Mouse (Mus musculus) urinary bladder, postnatal 0 days (tissue): ENCODE measurements around the gene Scgb1b19. TPM values are rescaled to one million over a fixed set of nuclear protein-coding genes. Genes with fewer than 3 reads are reported as not detected.

Experiments used
- polyA plus RNA-seq: library from polyadenylated mRNA; unstranded; fragments of >200 nt; fragmentation: Nextera tagmentation; extraction: Ambion mirVana; gene quantifications from 2 replicates; pipeline ENCODE4 v1.2.1, GENCODE M21; 2015

Scgb1b19 gene
- not detected in 2 replicates for polyA plus RNA-seq

GRCm38 (mm10) chr7:33286991-33287390, at the start of gene Scgb1b19:
TSS of gene Scgb1b19 (plus strand) at chr7:33287291.

GRCm38 (mm10) chr7:33280238-33280637, 6.9 kb upstream of the Scgb1b19 start, which contains the start of gene Scgb2b19:
TSS of gene Scgb2b19 (minus strand) at chr7:33280338.

Other genes starting within 250 kb of the Scgb1b19 start
- not detected in 2 replicates for gene Scgb2b17, start 230.7 kb upstream of the Scgb1b19 start, polyA plus RNA-seq
- not detected in 2 replicates for gene Scgb1b17, start 223.8 kb upstream of the Scgb1b19 start, polyA plus RNA-seq
- gene Scgb2b18, start 113.4 kb upstream of the Scgb1b19 start, polyA plus RNA-seq: not detected in 2 replicates
- gene Scgb1b18, start 101.7 kb upstream of the Scgb1b19 start, polyA plus RNA-seq: not detected in 2 replicates
- gene Scgb2b19, start 7.0 kb upstream of the Scgb1b19 start, polyA plus RNA-seq: not detected in 2 replicates
- not detected in 2 replicates for gene Scgb2b20, start 79.0 kb downstream of the Scgb1b19 start, polyA plus RNA-seq
- not detected in 2 replicates for gene Scgb1b20, start 85.9 kb downstream of the Scgb1b19 start, polyA plus RNA-seq
- not detected in 2 replicates for gene Scgb2b21, start 233.2 kb downstream of the Scgb1b19 start, polyA plus RNA-seq